Mouse (Mus musculus) hindbrain, embryonic 14.5 days (tissue): ENCODE measurements around the gene Mug1. TPM values are rescaled to one million over a fixed set of nuclear protein-coding genes. Genes with fewer than 3 reads are reported as not detected.
"Not testable (repeated sequence)": the region's sequence is repeated elsewhere in the genome, so short reads cannot be mapped to it uniquely, and the experiment has no call there.

Source experiments
- ATAC-seq: fragments of 200-750 bp; cut with Nextera tagmentation; 2 replicates; pipeline ENCODE4 v1.8.0; 2017; ENCODE audit warnings: moderate number of reproducible peaks, mild to moderate bottlenecking, moderate TSS enrichment, moderate library complexity; ENCODE audit not compliant: low FRiP score
- DNase-seq: peaks from one replicate; pipeline ENCODE4 v3.0.0-alpha.2; 2015; ENCODE audit warnings: low spot score
- H3K27ac ChIP-seq: fragments of 300-500 bp; sonication (generic); 2 replicates; pipeline ENCODE4 v1.5.1; 2014; ENCODE audit warnings: mild to moderate bottlenecking, moderate library complexity
- H3K27me3 ChIP-seq: fragments of 300-500 bp; sonication (generic); 2 replicates; pipeline ENCODE4 v1.6.1; 2014; ENCODE audit warnings: mild to moderate bottlenecking, low read length, mixed read lengths; ENCODE audit not compliant: control insufficient read depth, insufficient read depth
- H3K36me3 ChIP-seq: fragments of 300-500 bp; sonication (generic); replicated peaks from 2 replicates; pipeline ENCODE4 v1.6.1; 2014; ENCODE audit not compliant: control insufficient read depth, insufficient read depth
- H3K4me1 ChIP-seq: fragments of 300-500 bp; sonication (generic); replicated peaks from 2 replicates; pipeline ENCODE4 v1.6.1; 2014; ENCODE audit warnings: antibody characterized with exemption, low read length, mixed read lengths; ENCODE audit not compliant: control insufficient read depth, insufficient read depth
- H3K4me2 ChIP-seq: fragments of 300-500 bp; sonication (generic); replicated peaks from 2 replicates; pipeline ENCODE4 v1.6.1; 2014; ENCODE audit warnings: mild to moderate bottlenecking, moderate library complexity
- H3K4me3 ChIP-seq: fragments of 300-500 bp; sonication (generic); replicated peaks from 2 replicates; pipeline ENCODE4 v1.5.1; 2014; ENCODE audit warnings: mild to moderate bottlenecking, low read length
- H3K9ac ChIP-seq: fragments of 300-500 bp; sonication (generic); 2 replicates; pipeline ENCODE4 v1.6.1; 2014
- H3K9me3 ChIP-seq: fragments of 300-500 bp; sonication (generic); 2 replicates; pipeline ENCODE4 v1.6.1; 2016; ENCODE audit warnings: low read length; ENCODE audit not compliant: control insufficient read depth
- WGBS: fragments of 180-500 bp; shearing (Covaris S2); extraction: QIAGEN DNeasy Blood & Tissue Kit; methylation state at CpG from one replicate; pipeline ENCODE4 v1.1.7; 2014; 5-methylcytosine and 5-hydroxymethylcytosine counted together
- polyA plus RNA-seq: library from polyadenylated mRNA; unstranded; fragments of >200 nt; fragmentation: Nextera tagmentation; extraction: Ambion mirVana; gene quantifications from 2 replicates; pipeline ENCODE4 v1.2.1, GENCODE M21; 2014

Gene Mug1
- polyA plus RNA-seq: not detected in 2 replicates

DNA sequence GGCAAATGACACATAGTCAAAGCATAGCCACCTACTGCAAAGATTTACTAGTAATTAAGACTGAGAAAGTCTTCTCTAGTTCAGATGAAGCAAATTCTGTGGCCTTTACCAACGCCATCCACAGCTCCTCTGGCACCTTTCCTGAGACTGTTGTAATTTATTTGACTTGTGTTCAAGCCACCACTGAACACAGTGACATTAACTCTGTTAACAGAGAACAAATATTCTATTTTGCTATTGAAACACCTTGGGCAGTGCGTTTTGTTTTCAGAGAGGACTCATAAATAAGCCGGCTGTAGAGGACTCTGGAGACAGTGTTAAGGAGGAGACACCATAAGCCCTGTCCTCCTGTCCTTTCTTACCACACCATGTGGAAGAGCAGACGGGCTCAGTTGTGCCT is at the start of gene Mug1:
Mug1 (plus strand) TSS at position 271 of the 400 bp plus-strand sequence.
- H3K36me3 ChIP-seq, H3K4me3 ChIP-seq, H3K27me3 ChIP-seq, H3K4me2 ChIP-seq, H3K27ac ChIP-seq, H3K9ac ChIP-seq, ATAC-seq, H3K9me3 ChIP-seq, DNase-seq, H3K4me1 ChIP-seq: not testable (repeated sequence)
- 83% methylated on average over 4 of the region's 4 CpGs for WGBS

DNA sequence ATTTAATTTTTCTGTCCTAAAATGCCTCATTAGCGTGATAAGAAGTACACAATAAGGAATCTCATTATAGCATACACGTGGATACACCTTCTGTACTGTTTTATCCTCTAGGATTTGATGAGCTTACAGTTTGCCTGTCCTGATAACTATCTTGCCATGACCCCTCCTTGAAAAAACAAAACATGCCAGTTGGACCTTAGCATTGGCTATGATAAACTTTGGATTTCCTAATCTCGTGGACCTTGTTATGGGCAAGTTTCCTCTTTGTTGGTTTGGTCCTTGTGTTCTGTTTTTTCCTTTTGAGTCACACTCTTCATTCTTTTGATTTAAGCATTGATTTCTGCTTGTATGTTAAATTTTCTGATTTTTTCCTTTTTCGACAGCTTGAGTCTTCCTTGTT is 10.3 kb upstream of the Mug1 start:
- Histone ChIP-seq H3K4me3 (no peak overlapping the region), H3K27me3 (no peaks in the 10 kb centered on the region), H3K36me3 (no peaks in the 10 kb centered on the region), H3K9me3 (0 out of 2 replicates have a peak, but pooled peaks cover 8% of the 10 kb centered on the region), H3K4me1 (no peaks in the 10 kb centered on the region), H3K9ac (no peak overlapping the region), H3K27ac (no peak overlapping the region), H3K4me2 (no peak overlapping the region)
- 82% methylated on average over 4 of the region's 4 CpGs for WGBS
- DNase-seq (no peak), ATAC-seq (no peak)

- Histone ChIP-seq H3K4me3 (no peak overlapping the region), H3K4me1 (no peaks in the 10 kb centered on the region), H3K36me3 (no peaks in the 10 kb centered on the region), H3K27ac (no peak overlapping the region), H3K4me2 (no peak overlapping the region), H3K9me3 (no peaks in the 10 kb centered on the region), H3K9ac (no peak overlapping the region), H3K27me3 (no peaks in the 10 kb centered on the region)
- DNase-seq (no peak), ATAC-seq (no peak)
- 100% methylated on average over 1 of the region's 1 CpGs for WGBS
Measured at GRCm38 (mm10) chr6:121836361-121836760, 2.0 kb upstream of the Mug1 start.

- Histone ChIP-seq H3K27ac (no peak overlapping the region), H3K4me2 (no peak overlapping the region), H3K9ac (no peak overlapping the region), H3K36me3 (no peaks in the 10 kb centered on the region), H3K4me1 (no peaks in the 10 kb centered on the region), H3K27me3 (no peaks in the 10 kb centered on the region), H3K4me3 (no peak overlapping the region), H3K9me3 (no peaks in the 10 kb centered on the region; the same call in 1 of the 2 replicates)
- ATAC-seq (no peak), DNase-seq (no peak)
- 56% methylated on average over 1 of the region's 1 CpGs for WGBS
Measured at GRCm38 (mm10) chr6:121848378-121848777, 10.0 kb downstream of the Mug1 start.

Other genes with a start within 250 kb of the Mug1 start
- 21.1 and 21.2 TPM in 2 replicates for gene A2m, start 203.2 kb upstream of the Mug1 start, polyA plus RNA-seq
- gene Gm7298, start 105.6 kb upstream of the Mug1 start, polyA plus RNA-seq: 0.04 and 0.08 TPM in 2 replicates
- gene Mug2, start 168.2 kb downstream of the Mug1 start, polyA plus RNA-seq: not detected in 2 replicates